Mouse (Mus musculus) C2C12 (cell line): ENCODE measurements at regions not wholly inside any gene's neighbourhood (a gene's known extent, or its start where the extent isn't known, plus 50 kb on each side); places are given as distances from the start of the nearest gene placed in this dataset.

Source experiments
- CEBPB ChIP-seq: IDR thresholded peaks from one replicate; pipeline ENCODE4 v1.6.1; 2011; ENCODE audit warnings: low read depth, mild to moderate bottlenecking, control low read depth, moderate library complexity
- CTCF ChIP-seq: IDR thresholded peaks from one replicate; pipeline ENCODE4 v1.5.1; 2011; ENCODE audit not compliant: control insufficient read depth, insufficient read depth, insufficient read length
- FOSL1 ChIP-seq: IDR thresholded peaks from one replicate; pipeline ENCODE4 v1.8.0; 2011; ENCODE audit warnings: mild to moderate bottlenecking, low read length; ENCODE audit not compliant: poor library complexity, insufficient read depth, severe bottlenecking
- MAX ChIP-seq: IDR thresholded peaks from one replicate; pipeline ENCODE4 v1.6.1; 2011; ENCODE audit warnings: mild to moderate bottlenecking, control low read depth
- MYOD1 ChIP-seq: IDR thresholded peaks from one replicate; pipeline ENCODE4 v1.6.1; 2011; ENCODE audit warnings: low read depth; ENCODE audit not compliant: control insufficient read depth, insufficient read length
- MYOG ChIP-seq: IDR thresholded peaks from one replicate; pipeline ENCODE4 v1.6.1; 2011; ENCODE audit not compliant: control insufficient read depth, insufficient read length; ENCODE audit errors: extremely low read depth
- USF1 ChIP-seq: IDR thresholded peaks from one replicate; pipeline ENCODE4 v1.6.1; 2011; ENCODE audit warnings: low read depth, mild to moderate bottlenecking, control low read depth, moderate library complexity

DNA sequence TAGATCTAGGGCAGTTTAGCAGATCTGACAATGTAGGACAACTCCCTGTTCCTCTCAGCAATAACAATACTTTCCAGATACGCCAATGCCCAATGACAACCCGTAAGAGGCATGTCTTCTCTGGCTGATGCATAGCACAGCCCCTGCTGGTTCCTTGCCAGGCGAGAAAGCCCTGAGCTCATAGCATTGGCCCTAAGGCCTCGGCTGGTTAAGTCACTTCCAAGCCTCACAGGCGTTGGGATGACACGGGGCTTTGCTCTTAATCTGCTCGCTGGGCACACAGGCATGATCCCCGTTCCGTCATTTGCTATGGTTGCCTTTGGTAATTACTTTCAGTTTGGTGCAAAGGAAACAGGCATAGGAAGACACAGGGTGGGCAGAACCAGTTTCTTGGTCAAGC lies 111.0 kb upstream of the Sulf2 start:
- no peak for TF ChIP-seq CTCF
- no peak for TF ChIP-seq MYOD1
- no peak for TF ChIP-seq MYOG
- TF ChIP-seq MAX: no peak
- no peak for TF ChIP-seq FOSL1
- no peak for TF ChIP-seq USF1
- TF ChIP-seq CEBPB: no peak
